Mouse (Mus musculus): Measurements from ENCODE around the gene Gm21903. TPM values are rescaled to one million over a fixed set of nuclear protein-coding genes. Genes with fewer than 3 reads are reported as not detected.

Gene Gm21903
- polyA plus RNA-seq, 1 experiment from 2014 or later, result not detected

Other genes with a start within 250 kb of the Gm21903 start
- not detected in 2 replicates for gene Esp24, start 6.6 kb downstream of the Gm21903 start, polyA plus RNA-seq (2014; fragmentation: Nextera tagmentation; extraction: Ambion mirVana)
- not detected in 2 replicates for gene Esp23, start 33.7 kb upstream of the Gm21903 start, polyA plus RNA-seq (2014; fragmentation: Nextera tagmentation; extraction: Ambion mirVana)
- gene Esp22, start 52.0 kb upstream of the Gm21903 start, polyA plus RNA-seq (2014; fragmentation: Nextera tagmentation; extraction: Ambion mirVana), result not detected in 2 replicates

Data from stomach, embryonic 14.5 days (tissue).